Mouse (Mus musculus) heart, postnatal 14 days (tissue): ENCODE measurements around the gene Rit1. TPM values are rescaled to one million over a fixed set of nuclear protein-coding genes. Genes with fewer than 3 reads are reported as not detected.

ENCODE experiments used
- total RNA-seq, 2 experiments: library from RNA; stranded (reverse); gene quantifications; 2 replicates each; pipeline ENCODE4 v1.2.3; 2021

Gene Rit1
- total RNA-seq, 2 experiments from 2014 or later, result 59.5 to 73.4 TPM

Other genes with a start within 250 kb of the Rit1 start
- gene Lmna, start 206.9 kb upstream of the Rit1 start, total RNA-seq, result 100 to 1,000 TPM; 128 TPM
- 1 to 10 TPM in 1 of 2 experiments, under 1 TPM in 1; 0.81 to 2.0 TPM for gene Mex3a, start 184.4 kb upstream of the Rit1 start, total RNA-seq
- under 1 TPM in 1 of 2 experiments, not detected in 1; 0.33 TPM for gene Rab25, start 168.5 kb upstream of the Rit1 start, total RNA-seq
- gene Lamtor2, start 163.8 kb upstream of the Rit1 start, total RNA-seq, result 10 to 100 TPM; 77.7 TPM
- gene Ubqln4, start 163.1 kb upstream of the Rit1 start, total RNA-seq, result 10 to 100 TPM; 55.4 to 60.0 TPM
- 100 to 1,000 TPM in 1 of 2 experiments, 10 to 100 TPM in 1; 95.9 to 108 TPM for gene Ssr2, start 141.0 kb upstream of the Rit1 start, total RNA-seq
- gene Arhgef2, start 110.9 kb upstream of the Rit1 start, total RNA-seq, result 10 to 100 TPM; 71.1 to 71.5 TPM
- gene Rxfp4, start 63.7 kb upstream of the Rit1 start, total RNA-seq, result not detected
- 10 to 100 TPM; 36.9 to 40.5 TPM for gene Khdc4, start 31.0 kb upstream of the Rit1 start, total RNA-seq
- 1 to 10 TPM; 4.3 to 5.0 TPM for gene Syt11, start 58.3 kb downstream of the Rit1 start, total RNA-seq
- gene Gon4l, start 118.4 kb downstream of the Rit1 start, total RNA-seq, result 10 to 100 TPM; 26.4 to 28.4 TPM
- 10 to 100 TPM; 14.9 TPM for gene Msto1, start 197.2 kb downstream of the Rit1 start, total RNA-seq
- gene Ash1l, start 233.8 kb downstream of the Rit1 start, total RNA-seq, result 10 to 100 TPM; 41.8 to 42.2 TPM
- gene Dap3, start 234.3 kb downstream of the Rit1 start, total RNA-seq, result 100 to 1,000 TPM; 116 to 126 TPM